ENCODE assay signal across 9 mouse cellular contexts in genomic region chr7:144180885-144181284, GRCm38 (mm10).
DNase-seq lines count a peak whose midpoint lies in the region; ATAC-seq and TF ChIP-seq lines count a peak whose summit lies in the region.
"Had no signal": no experiment of that assay in that cellular context is flagged by ENCODE, and none has a peak within 500 bp of the region (broad histone marks: within the 10 kb centered on the region; RNA-seq: fewer than 3 reads in every experiment).

No protein-coding gene starts in this region.

- DNase-seq in hindbrain, embryonic 10.5 days (ENCODE audit: low spot score), result peak; percentile 72
- DNase-seq in ZHBTc4 (ENCODE audit: low read depth, low spot score), result peak; percentile 83
- peak; percentile 31 for DNase-seq in limb, embryonic 14.5 days (ENCODE audit: low spot score)
- peak; percentile 5 to 22 for DNase-seq in natural killer cell, adult 2 months (ENCODE audit: low spot score in 2 of 2)
- DNase-seq in thymus, adult 2 months, result peak; percentile 35

- TF ChIP-seq POLR2A in cortical plate, adult 2 months (IDR thresholded peaks at IDR 0.05; ENCODE audit: extremely low read depth, insufficient read depth, low read length), result no peak
- TF ChIP-seq POLR2A in limb, embryonic 14.5 days (IDR thresholded peaks at IDR 0.05; ENCODE audit: borderline replicate concordance, extremely low read depth, insufficient read depth, insufficient read length), result no peak
- no peak for TF ChIP-seq POLR2A in thymus, adult 2 months (IDR thresholded peaks at IDR 0.05; ENCODE audit: control insufficient read depth, extremely low read depth, insufficient read depth, low read length, poor library complexity)

- H3K9me3 ChIP-seq in hindbrain, embryonic 10.5 days, result no peaks in the 10 kb centered on the region
- H3K9me3 ChIP-seq in hindbrain, embryonic 13.5 days, result no peaks in the 10 kb centered on the region
- no peaks in the 10 kb centered on the region for H3K9me3 ChIP-seq in hindbrain, embryonic 16.5 days (ENCODE audit: control insufficient read depth, low read length)
- no peaks in the 10 kb centered on the region for H3K9me3 ChIP-seq in limb, embryonic 14.5 days (ENCODE audit: control insufficient read depth, low read length)
- H3K9me3 ChIP-seq: embryonic facial prominence, embryonic 15.5 days had no signal

- H3K36me3 ChIP-seq in hindbrain, embryonic 10.5 days, result no peaks in the 10 kb centered on the region
- peaks cover 6% of the 10 kb centered on the region for H3K36me3 ChIP-seq in hindbrain, embryonic 13.5 days
- H3K36me3 ChIP-seq in hindbrain, embryonic 16.5 days (ENCODE audit: control insufficient read depth, insufficient read depth, low read length), result no peaks in the 10 kb centered on the region; the same call in 1 of the 2 replicates
- H3K36me3 ChIP-seq in limb, embryonic 14.5 days (ENCODE audit: control insufficient read depth, insufficient read depth, low read length), result no peaks in the 10 kb centered on the region
- H3K36me3 ChIP-seq in thymus, adult 2 months (ENCODE audit: control insufficient read depth, insufficient read depth, low read length), result no peaks in the 10 kb centered on the region
- H3K36me3 ChIP-seq: embryonic facial prominence, embryonic 15.5 days had no signal

- no peak overlapping the region for H3K9ac ChIP-seq in hindbrain, embryonic 13.5 days
- no peak overlapping the region for H3K9ac ChIP-seq in hindbrain, embryonic 16.5 days (ENCODE audit: low read depth, low read length)
- H3K9ac ChIP-seq in limb, embryonic 14.5 days (ENCODE audit: low read depth, low read length, severe bottlenecking), result no peak overlapping the region
- H3K9ac ChIP-seq: embryonic facial prominence, embryonic 15.5 days had no signal

- peaks cover 38% of the 10 kb centered on the region for H3K27me3 ChIP-seq in hindbrain, embryonic 10.5 days (ENCODE audit: insufficient read depth, poor library complexity, severe bottlenecking)
- peaks cover 16% of the 10 kb centered on the region; the same call in 1 of the 2 replicates for H3K27me3 ChIP-seq in hindbrain, embryonic 13.5 days
- H3K27me3 ChIP-seq in hindbrain, embryonic 16.5 days (replicated peaks; ENCODE audit: control insufficient read depth, insufficient read depth, low read length), result no peaks in the 10 kb centered on the region
- peaks cover 20% of the 10 kb centered on the region for H3K27me3 ChIP-seq in limb, embryonic 14.5 days (ENCODE audit: control insufficient read depth, insufficient read depth, low read length)
- no peaks in the 10 kb centered on the region for H3K27me3 ChIP-seq in thymus, adult 2 months (ENCODE audit: control insufficient read depth, insufficient read depth, low read length)

- WGBS in hindbrain, embryonic 10.5 days, result 28% methylated on average over 6 of the region's 6 CpGs
- 18% methylated on average over 6 of the region's 6 CpGs for WGBS in hindbrain, embryonic 13.5 days
- WGBS in hindbrain, embryonic 16.5 days, result 25% methylated on average over 6 of the region's 6 CpGs
- WGBS in limb, embryonic 14.5 days, result 16% methylated on average over 6 of the region's 6 CpGs
- WGBS in thymus, adult 2 months, result 23% methylated on average over 6 of the region's 6 CpGs

- no peak overlapping the region for H3K27ac ChIP-seq in hindbrain, embryonic 10.5 days
- H3K27ac ChIP-seq in hindbrain, embryonic 13.5 days, result no peak overlapping the region
- no peak overlapping the region for H3K27ac ChIP-seq in cortical plate, adult 2 months (ENCODE audit: insufficient read depth, low read length)
- H3K27ac ChIP-seq in hindbrain, embryonic 16.5 days (ENCODE audit: low read depth, low read length), result no peak overlapping the region
- H3K27ac ChIP-seq in limb, embryonic 14.5 days (replicated peaks; ENCODE audit: low read depth, low read length), result no peak overlapping the region
- no peak overlapping the region for H3K27ac ChIP-seq in thymus, adult 2 months (ENCODE audit: control insufficient read depth, insufficient read depth, low read length)
- H3K27ac ChIP-seq: embryonic facial prominence, embryonic 15.5 days had no signal

- no peak overlapping the region for H3K4me2 ChIP-seq in hindbrain, embryonic 13.5 days
- H3K4me2 ChIP-seq in hindbrain, embryonic 16.5 days (ENCODE audit: low read length), result no peak overlapping the region
- no peak overlapping the region for H3K4me2 ChIP-seq in limb, embryonic 14.5 days (replicated peaks; ENCODE audit: low read depth, low read length, severe bottlenecking)
- H3K4me2 ChIP-seq: embryonic facial prominence, embryonic 15.5 days had no signal

- H3K4me3 ChIP-seq in hindbrain, embryonic 10.5 days, result no peak overlapping the region
- H3K4me3 ChIP-seq in hindbrain, embryonic 13.5 days, result no peak overlapping the region
- no peak overlapping the region for H3K4me3 ChIP-seq in cortical plate, adult 2 months (ENCODE audit: insufficient read depth, low read length)
- no peak overlapping the region for H3K4me3 ChIP-seq in hindbrain, embryonic 16.5 days (ENCODE audit: low read length)
- no peak overlapping the region for H3K4me3 ChIP-seq in limb, embryonic 14.5 days (replicated peaks; ENCODE audit: low read length)
- no peak overlapping the region for H3K4me3 ChIP-seq in thymus, adult 2 months (ENCODE audit: control insufficient read depth, insufficient read depth, low read length)
- H3K4me3 ChIP-seq: embryonic facial prominence, embryonic 15.5 days had no signal

- H3K4me1 ChIP-seq in hindbrain, embryonic 10.5 days (replicated peaks), result peaks cover 5% of the 10 kb centered on the region
- peaks cover 21% of the 10 kb centered on the region for H3K4me1 ChIP-seq in hindbrain, embryonic 13.5 days (replicated peaks)
- H3K4me1 ChIP-seq in cortical plate, adult 2 months (ENCODE audit: control insufficient read depth, insufficient read depth, low read length), result no peaks in the 10 kb centered on the region
- H3K4me1 ChIP-seq in hindbrain, embryonic 16.5 days (ENCODE audit: control insufficient read depth, insufficient read depth, low read depth, low read length), result peaks cover 14% of the 10 kb centered on the region
- no peaks in the 10 kb centered on the region for H3K4me1 ChIP-seq in limb, embryonic 14.5 days (ENCODE audit: control insufficient read depth, insufficient read depth, low read length)
- H3K4me1 ChIP-seq in thymus, adult 2 months (replicated peaks; ENCODE audit: control insufficient read depth, insufficient read depth, low read length), result no peaks in the 10 kb centered on the region

- no peak for ATAC-seq in hindbrain, embryonic 13.5 days (ENCODE audit: low FRiP score)
- ATAC-seq in hindbrain, embryonic 16.5 days, result peak; percentile 45; the same call in 1 of the 2 replicates
- ATAC-seq in limb, embryonic 14.5 days (ENCODE audit: low FRiP score, low read depth), result no peak

- TF ChIP-seq CTCF in cortical plate, adult 2 months (IDR thresholded peaks at IDR 0.05; ENCODE audit: extremely low read depth, insufficient read depth, low read length), result peak; percentile 83
- peak; percentile 88; the same call in 1 of the 2 replicates for TF ChIP-seq CTCF in thymus, adult 2 months (IDR thresholded peaks at IDR 0.05; ENCODE audit: borderline replicate concordance, control insufficient read depth, extremely low read depth, insufficient read depth, low read length, poor library complexity)

Comparison
In these comparisons a context has a peak if more than half of its experiments do, and no peak if none do; other contexts are left out.
1. DNase-seq: peak in every context shown above with its lines; median percentile 83 in ZHBTc4; 72 in hindbrain, embryonic 10.5 days; 35 in thymus, adult 2 months; 31 in limb, embryonic 14.5 days; 14 in natural killer cell, adult 2 months.